Mouse (Mus musculus): Measurements from ENCODE around the gene Rprd2. TPM values are rescaled to one million over a fixed set of nuclear protein-coding genes. Genes with fewer than 3 reads are reported as not detected.

Gene Rprd2
- polyA plus RNA-seq, 1 experiment from 2014 or later = 22.1 TPM

DNA sequence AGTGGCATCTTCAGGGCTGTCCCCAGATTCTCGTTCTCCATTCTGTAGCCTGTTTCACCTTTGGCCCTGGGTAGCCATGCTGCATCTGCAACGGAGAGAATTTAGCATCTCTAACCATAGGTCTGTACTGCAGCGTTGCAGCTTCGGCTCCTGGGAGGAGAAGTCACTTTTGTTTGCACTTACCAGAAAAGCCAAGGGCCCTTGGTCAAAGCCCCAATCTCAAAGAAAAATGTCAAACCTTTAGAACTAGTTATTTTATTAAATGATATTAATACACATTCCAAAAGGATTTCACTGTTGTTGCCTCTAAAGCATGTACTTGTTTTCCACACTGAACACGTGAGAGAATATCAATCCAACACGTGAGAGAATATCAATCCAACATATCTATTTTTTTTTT lies 58.6 kb downstream of the Rprd2 start, which contains the start of gene Tars2:
Gene Tars2 (minus strand): TSS at position 101 of the 400 bp plus-strand sequence.
- Histone ChIP-seq H3K27ac (ENCODE audit: low read length) (no peak within 1 kb of the TSS), H3K9me3 (ENCODE audit: control insufficient read depth, low read length) (no peaks in the 10 kb centered on the region), H3K4me2 (ENCODE audit: low read depth, low read length) (no peak within 1 kb of the TSS), H3K27me3 (ENCODE audit: control insufficient read depth, insufficient read depth, low read depth, low read length) (no peaks in the 10 kb centered on the region), H3K9ac (ENCODE audit: low read length) (no peak within 1 kb of the TSS), H3K4me1 (replicated peaks; ENCODE audit: control insufficient read depth, insufficient read depth, low read length) (peaks cover 4% of the 10 kb centered on the region), H3K36me3 (ENCODE audit: control insufficient read depth, insufficient read depth, low read length) (peaks cover 12% of the 10 kb centered on the region), H3K4me3 (ENCODE audit: low read length) (no peak within 1 kb of the TSS)
- ATAC-seq (ENCODE audit: low read depth) = no peak
- WGBS = 80% methylated on average over 6 of the region's 6 CpGs

DNA sequence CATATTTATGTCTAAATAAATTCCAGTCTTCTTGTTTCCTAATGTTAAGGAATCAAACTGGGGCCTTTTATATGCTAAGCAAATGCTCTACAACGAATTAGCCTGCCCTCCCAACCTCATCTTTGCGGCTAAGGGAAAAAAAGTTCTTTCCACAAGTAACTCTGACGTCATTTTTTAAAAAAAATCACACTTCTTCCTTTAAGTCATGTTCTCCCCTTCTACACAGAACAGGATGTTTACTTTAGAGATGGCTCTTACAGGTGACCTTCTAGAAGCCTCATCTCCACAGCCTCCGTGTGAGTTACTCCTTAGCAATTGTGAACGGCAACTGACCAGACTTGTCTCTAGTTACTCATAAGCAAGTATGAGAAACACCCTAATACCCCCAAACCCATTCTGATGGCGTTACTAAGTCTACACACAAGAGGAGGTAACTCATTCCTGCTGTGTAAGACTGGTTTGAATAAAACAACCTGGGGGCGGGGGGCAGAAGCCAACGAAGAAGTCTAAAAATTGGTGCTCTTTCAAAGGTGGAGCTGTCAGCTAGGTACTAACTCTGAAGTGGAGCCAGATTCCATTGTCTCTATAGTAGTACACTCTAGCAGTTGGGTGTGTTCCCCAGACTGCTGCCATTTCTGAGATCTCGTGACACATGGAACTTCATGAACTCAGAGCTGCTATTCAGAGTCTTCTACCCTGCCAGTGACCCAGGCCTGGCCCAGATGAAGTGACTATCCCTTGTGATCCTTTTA lies 60.0 kb downstream of the Rprd2 start:
- 25% methylated on average over 9 of the region's 9 CpGs for WGBS
- no peak overlapping the region for H3K4me3 ChIP-seq (ENCODE audit: low read length)
- H3K4me2 ChIP-seq (ENCODE audit: low read depth, low read length) = no peak overlapping the region
- H3K27ac ChIP-seq (ENCODE audit: low read length) = no peak overlapping the region
- peaks cover 6% of the 10 kb centered on the region for H3K4me1 ChIP-seq (replicated peaks; ENCODE audit: control insufficient read depth, insufficient read depth, low read length)
- no peaks in the 10 kb centered on the region for H3K27me3 ChIP-seq (ENCODE audit: control insufficient read depth, insufficient read depth, low read depth, low read length)
- ATAC-seq (ENCODE audit: low read depth) = no peak
- no peak overlapping the region for H3K9ac ChIP-seq (ENCODE audit: low read length)
- no peaks in the 10 kb centered on the region for H3K9me3 ChIP-seq (ENCODE audit: control insufficient read depth, low read length)
- no peaks in the 10 kb centered on the region; the same call in 1 of the 2 replicates for H3K36me3 ChIP-seq (ENCODE audit: control insufficient read depth, insufficient read depth, low read length)

DNA sequence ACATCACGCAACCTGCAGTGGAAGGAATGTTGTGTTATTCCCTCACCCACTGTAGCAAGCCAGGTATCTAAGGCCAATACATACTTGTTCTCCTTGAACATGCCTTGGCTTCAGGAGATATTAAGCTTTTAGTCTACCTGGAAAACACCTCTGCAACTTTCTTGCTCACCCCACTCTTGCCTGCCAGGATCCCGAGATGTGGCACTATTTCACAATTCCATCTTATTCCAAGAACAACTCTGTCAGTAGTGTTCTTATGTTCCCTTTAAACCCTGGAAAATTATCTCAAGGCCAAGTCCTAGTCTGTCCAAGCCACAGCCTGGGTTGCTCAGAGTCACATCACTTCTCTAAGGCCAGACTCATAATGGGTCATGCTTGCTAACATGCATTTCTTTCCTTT lies 61.9 kb downstream of the Rprd2 start:
- Histone ChIP-seq H3K27me3 (ENCODE audit: control insufficient read depth, insufficient read depth, low read depth, low read length) (no peaks in the 10 kb centered on the region), H3K9ac (ENCODE audit: low read length) (no peak overlapping the region), H3K27ac (ENCODE audit: low read length) (no peak overlapping the region), H3K4me1 (replicated peaks; ENCODE audit: control insufficient read depth, insufficient read depth, low read length) (peaks cover 4% of the 10 kb centered on the region), H3K36me3 (ENCODE audit: control insufficient read depth, insufficient read depth, low read length) (no peaks in the 10 kb centered on the region; the same call in 1 of the 2 replicates), H3K4me3 (ENCODE audit: low read length) (no peak overlapping the region), H3K4me2 (ENCODE audit: low read depth, low read length) (no peak overlapping the region), H3K9me3 (ENCODE audit: control insufficient read depth, low read length) (no peaks in the 10 kb centered on the region)
- 75% methylated on average over 2 of the region's 2 CpGs for WGBS
- no peak for ATAC-seq (ENCODE audit: low read depth)

DNA sequence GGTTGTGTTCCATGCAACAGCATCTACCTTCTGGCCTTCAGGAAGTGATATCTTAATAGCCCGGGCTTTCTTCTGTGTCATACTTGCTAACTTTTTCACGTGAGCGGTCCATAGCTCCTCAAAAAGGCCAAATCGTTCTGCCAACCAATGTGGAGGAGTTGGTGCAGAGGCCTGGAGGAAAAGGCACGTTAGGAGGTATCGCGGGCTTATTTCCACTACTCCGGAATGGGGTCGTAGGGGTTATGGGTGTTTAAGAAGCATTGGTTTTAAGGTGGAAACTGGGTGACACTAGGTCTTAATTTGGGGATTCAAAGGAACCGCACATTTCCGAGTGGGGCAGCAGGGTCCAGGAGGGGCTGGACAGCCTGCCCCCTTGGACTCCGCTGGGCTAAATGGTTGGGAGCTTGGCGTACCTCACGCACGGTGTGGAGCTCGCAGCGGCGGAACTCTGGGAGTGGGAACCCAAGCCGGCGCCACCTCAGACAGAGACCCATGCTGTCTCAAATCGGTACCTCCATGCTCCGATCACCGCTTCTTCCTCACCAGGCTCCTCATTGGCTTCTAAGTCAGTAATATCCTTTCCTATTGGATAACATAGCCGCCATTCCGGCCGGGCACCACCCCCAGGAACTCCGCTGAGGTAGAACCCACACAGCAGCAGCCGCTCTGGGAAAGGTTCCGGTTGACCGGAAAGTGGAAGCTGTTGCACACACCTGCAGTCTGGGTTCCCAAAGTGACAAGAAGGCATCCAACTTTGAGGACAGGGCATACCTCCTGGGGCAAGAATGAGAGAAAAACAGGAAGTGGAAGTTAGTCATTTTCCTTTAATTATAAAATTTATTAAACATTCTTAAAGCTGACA lies 64.1 kb downstream of the Rprd2 start:
- peak overlapping the region; percentile 66 for H3K4me3 ChIP-seq (ENCODE audit: low read length)
- WGBS = under 1% methylated on average over 30 of the region's 30 CpGs
- H3K36me3 ChIP-seq (ENCODE audit: control insufficient read depth, insufficient read depth, low read length) = peaks cover 9% of the 10 kb centered on the region
- no peaks in the 10 kb centered on the region for H3K9me3 ChIP-seq (ENCODE audit: control insufficient read depth, low read length)
- H3K4me2 ChIP-seq (ENCODE audit: low read depth, low read length) = peak overlapping the region; percentile 80
- no peak overlapping the region for H3K27ac ChIP-seq (ENCODE audit: low read length)
- ATAC-seq (ENCODE audit: low read depth) = peak; percentile 99
- H3K4me1 ChIP-seq (replicated peaks; ENCODE audit: control insufficient read depth, insufficient read depth, low read length) = peaks cover 4% of the 10 kb centered on the region
- peak overlapping the region; percentile 72 for H3K9ac ChIP-seq (ENCODE audit: low read length)
- no peaks in the 10 kb centered on the region for H3K27me3 ChIP-seq (ENCODE audit: control insufficient read depth, insufficient read depth, low read depth, low read length)

GRCm38 (mm10) chr3:95752935-95753334 lies 65.7 kb downstream of the Rprd2 start:
- Histone ChIP-seq H3K4me2 (ENCODE audit: low read depth, low read length) (no peak overlapping the region), H3K4me3 (ENCODE audit: low read length) (no peak overlapping the region), H3K9ac (ENCODE audit: low read length) (no peak overlapping the region), H3K9me3 (ENCODE audit: control insufficient read depth, low read length) (no peaks in the 10 kb centered on the region), H3K27me3 (ENCODE audit: control insufficient read depth, insufficient read depth, low read depth, low read length) (no peaks in the 10 kb centered on the region), H3K36me3 (ENCODE audit: control insufficient read depth, insufficient read depth, low read length) (peaks cover 22% of the 10 kb centered on the region), H3K4me1 (replicated peaks; ENCODE audit: control insufficient read depth, insufficient read depth, low read length) (peaks cover 4% of the 10 kb centered on the region), H3K27ac (ENCODE audit: low read length) (no peak overlapping the region)
- no peak for ATAC-seq (ENCODE audit: low read depth)
- 80% methylated on average over 3 of the region's 3 CpGs for WGBS

GRCm38 (mm10) chr3:95740406-95740805 lies 78.3 kb downstream of the Rprd2 start:
- peaks cover 7% of the 10 kb centered on the region for H3K4me1 ChIP-seq (replicated peaks; ENCODE audit: control insufficient read depth, insufficient read depth, low read length)
- no peak overlapping the region for H3K4me3 ChIP-seq (ENCODE audit: low read length)
- no peak overlapping the region for H3K4me2 ChIP-seq (ENCODE audit: low read depth, low read length)
- 33% methylated on average over 8 of the region's 8 CpGs for WGBS
- H3K9me3 ChIP-seq (ENCODE audit: control insufficient read depth, low read length) = no peaks in the 10 kb centered on the region
- H3K27ac ChIP-seq (ENCODE audit: low read length) = peak overlapping the region; percentile 5; the same call in 1 of the 2 replicates
- H3K36me3 ChIP-seq (ENCODE audit: control insufficient read depth, insufficient read depth, low read length) = peaks cover 20% of the 10 kb centered on the region
- no peaks in the 10 kb centered on the region for H3K27me3 ChIP-seq (ENCODE audit: control insufficient read depth, insufficient read depth, low read depth, low read length)
- ATAC-seq (ENCODE audit: low read depth) = peak; percentile 63
- 0 out of 2 replicates have a peak overlapping the region, but pooled peaks have one; percentile 2 for H3K9ac ChIP-seq (ENCODE audit: low read length)

DNA sequence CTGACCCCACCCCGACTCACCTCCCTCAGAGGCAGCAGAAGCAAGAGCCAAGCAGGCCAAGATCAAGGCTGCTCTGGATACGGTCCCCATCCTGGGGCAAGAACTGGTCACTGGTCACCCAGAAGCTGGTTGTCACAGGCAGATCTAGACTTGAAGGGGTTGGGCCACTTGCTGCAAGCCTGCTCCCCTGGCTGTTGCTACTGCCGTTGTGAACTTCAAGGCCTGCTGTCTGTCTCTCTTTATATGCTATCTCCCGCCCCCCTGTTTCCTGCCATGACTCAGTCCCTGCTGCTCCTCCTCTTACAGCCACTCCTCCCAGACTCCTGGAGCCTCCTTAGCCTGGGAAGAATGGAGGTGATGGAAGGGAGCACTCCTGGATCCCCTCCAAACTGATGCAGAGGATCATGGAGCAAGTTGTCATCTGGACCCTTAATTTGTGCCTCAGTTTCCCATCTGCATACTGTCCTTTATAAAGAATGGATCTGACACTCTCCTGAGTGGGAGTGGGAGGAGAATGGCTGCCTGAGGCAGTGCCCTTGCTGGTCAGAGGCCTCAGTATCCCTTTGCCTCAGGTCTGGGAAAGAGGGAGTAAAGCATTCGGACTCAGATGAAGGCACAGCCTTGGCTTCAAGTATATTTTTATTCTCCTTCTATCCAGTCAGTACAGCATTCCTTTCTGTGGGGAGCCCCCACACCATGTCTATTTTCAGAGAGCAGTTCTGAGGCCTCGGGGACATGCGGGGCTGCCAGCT lies 79.1 kb downstream of the Rprd2 start, which contains the start of gene Ecm1:
Gene Ecm1 (minus strand): TSS at position 217 of the 752 bp plus-strand sequence.
- Histone ChIP-seq H3K27ac (ENCODE audit: low read length) (peak within 1 kb of the TSS; percentile 48), H3K4me3 (ENCODE audit: low read length) (no peak within 1 kb of the TSS), H3K4me2 (ENCODE audit: low read depth, low read length) (no peak within 1 kb of the TSS), H3K36me3 (ENCODE audit: control insufficient read depth, insufficient read depth, low read length) (peaks cover 13% of the 10 kb centered on the region), H3K9ac (ENCODE audit: low read length) (peak within 1 kb of the TSS; percentile 46; the same call in 1 of the 2 replicates), H3K27me3 (ENCODE audit: control insufficient read depth, insufficient read depth, low read depth, low read length) (no peaks in the 10 kb centered on the region), H3K4me1 (replicated peaks; ENCODE audit: control insufficient read depth, insufficient read depth, low read length) (peaks cover 7% of the 10 kb centered on the region), H3K9me3 (ENCODE audit: control insufficient read depth, low read length) (no peaks in the 10 kb centered on the region)
- ATAC-seq (ENCODE audit: low read depth) = peak; percentile 64; the same call in 1 of the 2 replicates
- 52% methylated on average over 7 of the region's 7 CpGs for WGBS

- no peaks in the 10 kb centered on the region for H3K27me3 ChIP-seq (ENCODE audit: control insufficient read depth, insufficient read depth, low read depth, low read length)
- H3K36me3 ChIP-seq (ENCODE audit: control insufficient read depth, insufficient read depth, low read length) = no peaks in the 10 kb centered on the region
These were observed 83.5 kb downstream of the Rprd2 start for GRCm38 (mm10) chr3:95735071-95735670.

More at GRCm38 (mm10) chr3:95735071-95735670, 83.5 kb downstream of the Rprd2 start:
- 79% methylated on average over 12 of the region's 12 CpGs for WGBS
- Histone ChIP-seq H3K4me1 (replicated peaks; ENCODE audit: control insufficient read depth, insufficient read depth, low read length) (peaks cover 15% of the 10 kb centered on the region), H3K4me2 (ENCODE audit: low read depth, low read length) (no peak overlapping the region), H3K9me3 (ENCODE audit: control insufficient read depth, low read length) (no peaks in the 10 kb centered on the region), H3K27ac (ENCODE audit: low read length) (no peak overlapping the region), H3K4me3 (ENCODE audit: low read length) (no peak overlapping the region), H3K9ac (ENCODE audit: low read length) (no peak overlapping the region)
- no peak for ATAC-seq (ENCODE audit: low read depth)
